Mouse (Mus musculus): ENCODE data around the gene Nol4l. TPM values are rescaled to one million over a fixed set of nuclear protein-coding genes. Genes with fewer than 3 reads are reported as not detected.

Gene Nol4l
- polyA plus RNA-seq, 1 experiment from 2014 or later = 20.8 TPM

DNA sequence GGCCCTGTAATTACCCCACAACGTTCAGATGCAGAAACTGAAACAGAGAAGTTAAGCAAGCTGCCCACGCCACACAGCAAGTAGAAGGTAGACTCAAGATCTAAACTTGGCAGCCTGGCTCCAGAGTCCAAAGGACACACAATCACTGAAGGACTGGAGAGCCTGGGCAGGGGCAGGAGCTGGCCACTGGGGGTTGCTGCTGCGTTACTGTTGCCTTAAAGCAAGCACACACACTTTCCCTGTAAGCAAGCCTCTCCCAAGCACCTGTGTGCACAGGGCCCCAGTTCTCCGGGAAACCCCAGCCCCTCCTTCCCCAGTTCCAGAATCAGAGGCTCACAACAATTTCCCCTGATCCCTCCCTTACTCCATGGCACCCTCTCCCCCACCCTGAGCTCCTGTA is 12.8 kb downstream of the Nol4l start:
- Histone ChIP-seq H3K9me3 (no peaks in the 10 kb centered on the region), H3K27me3 (ENCODE audit: insufficient read depth, poor library complexity, severe bottlenecking) (0 out of 2 replicates have a peak, but pooled peaks cover 3% of the 10 kb centered on the region), H3K4me3 (no peak overlapping the region), H3K4me1 (peaks cover 77% of the 10 kb centered on the region), H3K27ac (peak overlapping the region; percentile 57), H3K36me3 (no peaks in the 10 kb centered on the region)
- no peak for DNase-seq (ENCODE audit: low spot score)
- WGBS = 49% methylated on average over 4 of the region's 4 CpGs

DNA sequence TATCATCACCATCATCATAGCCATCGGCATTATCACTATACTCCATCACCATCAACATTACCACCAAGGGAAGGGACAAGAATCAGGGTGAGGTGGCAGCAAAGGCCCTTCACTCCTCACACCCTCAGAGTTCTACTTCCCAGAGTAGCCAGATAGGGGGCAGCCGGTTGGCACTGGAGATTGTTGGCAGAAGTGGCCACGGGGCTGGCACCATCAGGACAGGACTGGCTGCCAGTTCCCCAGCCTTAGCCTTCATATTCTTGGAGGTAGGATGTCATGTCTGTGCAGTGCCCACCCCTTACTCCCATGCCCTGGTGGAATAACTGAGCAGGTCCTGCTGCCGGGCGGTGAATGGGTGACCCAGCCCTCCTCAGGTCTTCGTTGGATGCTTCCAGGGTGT is 14.2 kb downstream of the Nol4l start:
- peaks cover 69% of the 10 kb centered on the region for H3K4me1 ChIP-seq
- H3K9me3 ChIP-seq = no peaks in the 10 kb centered on the region
- H3K27me3 ChIP-seq (ENCODE audit: insufficient read depth, poor library complexity, severe bottlenecking) = 0 out of 2 replicates have a peak, but pooled peaks cover 3% of the 10 kb centered on the region
- H3K4me3 ChIP-seq = no peak overlapping the region
- WGBS = 88% methylated on average over 6 of the region's 6 CpGs
- DNase-seq (ENCODE audit: low spot score) = no peak
- no peak overlapping the region for H3K27ac ChIP-seq
- H3K36me3 ChIP-seq = no peaks in the 10 kb centered on the region

DNA sequence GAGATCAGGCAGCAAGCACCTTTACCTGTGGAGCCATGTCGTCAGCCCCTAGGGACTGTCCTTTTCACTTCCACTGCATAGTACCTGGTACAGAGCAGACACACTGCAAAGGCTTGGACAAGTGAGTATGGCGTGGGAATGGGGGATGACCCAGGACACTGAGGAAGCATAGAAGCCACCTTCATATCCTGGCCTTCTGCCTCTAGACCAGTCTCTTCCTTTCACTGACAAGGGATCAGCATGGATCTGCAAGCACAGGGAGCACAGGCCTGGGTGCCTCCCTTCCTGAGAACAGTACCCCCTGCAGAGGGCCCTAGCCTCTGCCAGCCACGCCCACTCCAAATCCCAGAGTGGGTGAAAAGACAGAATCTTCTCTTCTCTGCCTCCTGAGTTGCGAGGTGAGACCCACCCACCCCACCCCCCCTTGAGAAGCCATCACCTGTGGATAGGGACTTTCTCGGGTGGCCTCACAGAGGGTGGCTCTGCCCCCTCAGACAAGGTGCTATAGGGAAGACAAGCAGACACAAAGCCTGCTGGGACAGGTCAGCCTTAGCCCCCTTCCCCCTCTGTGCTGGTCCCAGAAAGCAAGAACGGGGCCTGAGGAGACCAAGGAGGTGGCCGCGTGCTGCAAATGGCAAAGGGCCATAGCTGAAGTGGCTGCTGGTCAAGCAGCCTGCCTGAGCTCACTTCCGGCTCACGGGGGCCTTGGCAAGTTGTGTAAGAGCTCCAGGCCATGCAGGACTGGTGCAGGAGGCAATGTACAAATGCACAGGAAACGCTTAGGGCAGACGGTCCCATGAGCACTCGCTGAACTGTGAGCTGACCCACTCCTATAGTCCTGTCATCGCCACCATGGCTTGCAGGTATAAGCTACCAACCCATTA is 15.0 kb downstream of the Nol4l start:
- H3K27me3 ChIP-seq (ENCODE audit: insufficient read depth, poor library complexity, severe bottlenecking) = 0 out of 2 replicates have a peak, but pooled peaks cover 3% of the 10 kb centered on the region
- no peaks in the 10 kb centered on the region for H3K9me3 ChIP-seq
- 75% methylated on average over 14 of the region's 14 CpGs for WGBS
- H3K4me3 ChIP-seq = no peak overlapping the region
- 0 out of 2 replicates have a peak overlapping the region, but pooled peaks have one; percentile 30 for H3K27ac ChIP-seq
- H3K4me1 ChIP-seq = peaks cover 70% of the 10 kb centered on the region
- DNase-seq (ENCODE audit: low spot score) = no peak
- H3K36me3 ChIP-seq = no peaks in the 10 kb centered on the region

DNA sequence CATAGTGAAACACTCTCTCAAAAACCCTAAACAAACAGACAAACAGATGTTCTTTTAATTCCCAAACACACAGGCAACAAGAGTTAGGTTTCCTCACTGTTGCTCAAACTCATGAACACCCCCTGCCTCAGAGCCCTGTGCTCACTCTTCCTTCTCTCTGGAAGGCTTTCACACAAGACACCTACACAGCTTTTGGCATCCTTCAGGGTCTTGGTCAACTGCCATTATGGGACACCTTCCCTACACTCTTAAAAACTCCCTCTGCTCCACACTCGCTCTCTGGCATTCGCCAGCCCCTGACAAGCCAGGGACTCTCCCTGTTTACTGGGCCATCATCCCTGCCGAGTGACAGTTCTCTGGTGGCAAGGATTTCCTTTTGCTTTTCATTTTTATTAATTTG is 15.8 kb downstream of the Nol4l start:
- no peaks in the 10 kb centered on the region for H3K36me3 ChIP-seq
- peaks cover 70% of the 10 kb centered on the region for H3K4me1 ChIP-seq
- no peak overlapping the region for H3K27ac ChIP-seq
- no peak for DNase-seq (ENCODE audit: low spot score)
- 0 out of 2 replicates have a peak, but pooled peaks cover 3% of the 10 kb centered on the region for H3K27me3 ChIP-seq (ENCODE audit: insufficient read depth, poor library complexity, severe bottlenecking)
- WGBS = 90% methylated on average over 3 of the region's 3 CpGs
- H3K9me3 ChIP-seq = no peaks in the 10 kb centered on the region
- no peak overlapping the region for H3K4me3 ChIP-seq

DNA sequence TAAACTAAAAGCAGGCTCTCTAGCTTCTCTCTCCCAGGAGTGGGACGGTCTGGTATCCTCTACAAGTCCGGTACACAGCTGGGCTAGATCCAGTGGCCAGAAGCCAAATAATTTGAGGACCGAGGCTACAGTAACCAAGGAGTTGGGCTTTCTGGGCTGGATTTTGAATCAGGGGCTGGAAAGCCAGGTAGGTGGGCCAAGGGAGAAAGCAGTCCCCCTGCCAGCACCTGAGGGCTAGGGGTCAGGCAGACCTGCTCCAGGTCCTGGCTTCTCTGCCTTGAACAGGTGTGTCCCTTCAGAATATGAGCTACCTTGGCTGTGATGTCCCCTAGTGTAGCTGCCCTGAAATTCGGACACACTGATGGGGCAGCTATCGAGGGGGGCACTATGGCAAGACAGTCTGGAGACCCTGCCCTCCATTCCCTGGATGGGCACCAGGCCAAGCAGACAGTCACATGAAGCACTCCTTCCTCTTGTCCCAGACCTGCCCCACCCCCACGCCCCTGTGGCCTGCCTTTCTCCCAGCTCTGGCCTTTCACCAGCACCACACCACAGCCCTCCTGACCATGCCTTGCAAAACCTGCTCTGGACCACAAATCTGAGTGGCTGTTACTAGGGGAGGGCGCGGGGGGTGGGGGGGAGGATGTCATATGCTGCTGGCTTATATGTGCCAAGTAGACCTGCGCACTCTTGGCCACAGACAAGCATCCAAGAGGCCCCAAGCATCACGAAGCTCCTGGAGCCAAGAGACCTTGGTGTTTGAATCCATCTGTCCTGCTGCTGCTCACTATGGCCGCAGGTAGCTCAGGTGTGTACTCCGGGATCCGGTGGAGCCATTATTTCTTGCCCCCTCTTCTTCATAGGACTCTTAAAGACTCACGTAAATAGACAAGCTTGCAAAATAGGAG is 17.1 kb downstream of the Nol4l start:
- H3K27me3 ChIP-seq (ENCODE audit: insufficient read depth, poor library complexity, severe bottlenecking) = peaks cover 8% of the 10 kb centered on the region; the same call in 1 of the 2 replicates
- H3K9me3 ChIP-seq = no peaks in the 10 kb centered on the region
- no peak for DNase-seq (ENCODE audit: low spot score)
- 83% methylated on average over 14 of the region's 14 CpGs for WGBS
- H3K4me1 ChIP-seq = peaks cover 76% of the 10 kb centered on the region
- H3K36me3 ChIP-seq = no peaks in the 10 kb centered on the region
- no peak overlapping the region for H3K4me3 ChIP-seq
- H3K27ac ChIP-seq = peak overlapping the region; percentile 3; the same call in 1 of the 2 replicates

DNA sequence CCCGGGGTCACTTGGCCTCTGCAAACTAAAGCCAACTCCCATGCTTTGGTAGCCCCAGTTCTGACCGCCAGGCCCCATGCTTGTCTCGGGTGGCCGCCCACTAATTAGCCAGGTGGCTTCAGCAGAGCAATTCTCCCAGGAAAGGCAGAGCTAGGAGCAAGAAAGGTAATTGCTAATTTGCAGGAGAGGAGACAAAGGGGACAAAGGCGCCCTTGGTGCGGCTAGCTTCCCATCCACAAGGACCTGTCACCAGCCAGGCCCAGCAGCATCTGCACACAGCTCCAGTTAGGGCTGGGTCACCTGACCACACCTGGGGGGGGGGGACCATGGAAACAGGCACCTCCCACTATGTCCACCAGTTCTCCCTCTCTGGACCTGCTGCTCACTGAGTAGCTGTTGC is 18.2 kb downstream of the Nol4l start:
- H3K36me3 ChIP-seq = no peaks in the 10 kb centered on the region
- 69% methylated on average over 6 of the region's 6 CpGs for WGBS
- no peak for DNase-seq (ENCODE audit: low spot score)
- no peaks in the 10 kb centered on the region for H3K9me3 ChIP-seq
- H3K4me1 ChIP-seq = peaks cover 65% of the 10 kb centered on the region
- H3K4me3 ChIP-seq = no peak overlapping the region
- H3K27me3 ChIP-seq (ENCODE audit: insufficient read depth, poor library complexity, severe bottlenecking) = peaks cover 8% of the 10 kb centered on the region; the same call in 1 of the 2 replicates
- no peak overlapping the region for H3K27ac ChIP-seq

DNA sequence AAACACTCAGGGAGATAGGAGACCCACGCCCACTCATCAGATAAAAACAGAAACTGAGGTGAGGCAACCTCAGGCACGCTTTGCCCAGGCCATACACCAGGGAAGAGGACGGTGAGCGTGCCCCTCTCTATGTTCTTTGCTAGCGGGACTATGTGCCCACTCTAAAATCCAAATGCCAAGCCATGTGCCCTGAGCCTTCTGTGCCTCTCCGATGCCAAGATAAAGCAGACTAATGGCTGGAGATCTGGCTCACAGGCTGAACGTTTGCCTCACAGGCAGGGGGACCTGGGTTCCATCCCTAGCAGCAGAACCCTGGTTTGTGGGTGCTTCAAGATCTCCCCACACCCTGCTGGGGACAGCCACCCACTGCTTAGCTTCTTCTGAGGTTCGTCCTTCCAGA is 19.6 kb downstream of the Nol4l start:
- Histone ChIP-seq H3K27me3 (ENCODE audit: insufficient read depth, poor library complexity, severe bottlenecking) (peaks cover 5% of the 10 kb centered on the region; the same call in 1 of the 2 replicates), H3K9me3 (no peaks in the 10 kb centered on the region), H3K4me3 (no peak overlapping the region), H3K27ac (peak overlapping the region; percentile 17), H3K36me3 (no peaks in the 10 kb centered on the region), H3K4me1 (peaks cover 56% of the 10 kb centered on the region)
- WGBS = 84% methylated on average over 8 of the region's 8 CpGs
- DNase-seq (ENCODE audit: low spot score) = no peak

DNA sequence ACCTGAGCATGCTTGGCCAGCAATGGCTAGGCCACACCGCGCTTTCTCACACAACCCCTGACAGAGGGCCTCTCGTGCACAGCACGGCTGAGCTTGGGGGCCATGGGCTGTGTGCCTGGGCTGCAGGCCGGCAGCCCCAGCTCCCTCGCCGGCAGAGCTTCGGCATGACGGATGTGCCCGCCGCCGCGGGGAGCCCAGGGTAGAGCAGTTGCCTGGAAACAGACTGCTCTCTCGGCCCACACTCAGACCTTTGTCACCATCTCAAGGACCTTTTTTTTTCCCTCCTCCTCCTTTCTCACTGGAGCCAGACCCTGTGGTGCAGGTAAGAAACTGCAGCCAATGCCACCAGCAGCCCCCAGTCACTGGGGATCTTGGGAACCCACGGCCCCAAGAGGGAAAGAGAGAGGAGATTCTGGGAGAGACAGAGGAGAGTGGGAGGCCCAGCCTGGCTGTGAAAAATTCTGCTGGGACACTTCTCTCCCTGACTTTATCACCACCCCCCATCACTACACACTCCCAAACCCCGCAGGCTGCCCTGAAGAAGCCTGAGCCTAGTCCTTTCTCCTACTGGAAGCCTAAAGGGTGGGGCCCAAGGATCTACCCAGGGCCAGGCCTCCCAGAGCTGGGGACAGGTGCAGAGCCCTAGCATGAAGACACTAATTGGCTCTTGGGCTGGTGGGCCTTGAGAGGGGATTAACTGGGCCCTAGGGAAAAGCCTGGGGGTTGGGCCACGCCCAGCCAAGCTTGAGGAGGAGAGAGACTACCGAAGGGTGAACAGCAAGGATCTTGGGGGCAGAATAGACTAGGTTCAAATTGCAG is 20.4 kb downstream of the Nol4l start:
- Histone ChIP-seq H3K9me3 (no peaks in the 10 kb centered on the region), H3K27ac (peak overlapping the region; percentile 84), H3K4me1 (peaks cover 48% of the 10 kb centered on the region), H3K27me3 (ENCODE audit: insufficient read depth, poor library complexity, severe bottlenecking) (peaks cover 5% of the 10 kb centered on the region; the same call in 1 of the 2 replicates), H3K36me3 (no peaks in the 10 kb centered on the region), H3K4me3 (peak overlapping the region; percentile 43)
- no peak for DNase-seq (ENCODE audit: low spot score)
- 23% methylated on average over 18 of the region's 18 CpGs for WGBS

DNA sequence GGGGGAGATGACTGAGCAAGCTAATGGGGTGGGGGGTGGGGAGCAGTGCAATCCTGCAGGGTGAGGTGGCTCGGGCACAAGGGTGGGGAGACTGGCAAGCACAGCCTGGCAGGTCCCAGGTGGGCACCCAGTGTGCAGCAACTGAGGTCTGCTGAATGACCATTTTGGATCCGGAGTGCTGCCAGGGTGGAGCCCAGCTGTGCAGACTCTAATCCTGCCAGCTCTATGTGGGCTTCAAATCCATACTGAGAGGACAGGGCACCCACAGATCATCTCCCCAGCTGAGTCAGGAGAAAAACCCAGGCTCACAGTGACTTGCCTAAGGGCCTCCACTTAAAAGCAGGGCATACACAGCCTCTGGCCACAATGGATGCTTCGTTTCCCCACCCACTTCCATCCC is 21.4 kb downstream of the Nol4l start:
- H3K27ac ChIP-seq = peak overlapping the region; percentile 76
- no peak overlapping the region for H3K4me3 ChIP-seq
- no peaks in the 10 kb centered on the region for H3K9me3 ChIP-seq
- no peak for DNase-seq (ENCODE audit: low spot score)
- WGBS = 72% methylated on average over 3 of the region's 3 CpGs
- H3K4me1 ChIP-seq = peaks cover 47% of the 10 kb centered on the region
- no peaks in the 10 kb centered on the region for H3K36me3 ChIP-seq
- peaks cover 5% of the 10 kb centered on the region; the same call in 1 of the 2 replicates for H3K27me3 ChIP-seq (ENCODE audit: insufficient read depth, poor library complexity, severe bottlenecking)

DNA sequence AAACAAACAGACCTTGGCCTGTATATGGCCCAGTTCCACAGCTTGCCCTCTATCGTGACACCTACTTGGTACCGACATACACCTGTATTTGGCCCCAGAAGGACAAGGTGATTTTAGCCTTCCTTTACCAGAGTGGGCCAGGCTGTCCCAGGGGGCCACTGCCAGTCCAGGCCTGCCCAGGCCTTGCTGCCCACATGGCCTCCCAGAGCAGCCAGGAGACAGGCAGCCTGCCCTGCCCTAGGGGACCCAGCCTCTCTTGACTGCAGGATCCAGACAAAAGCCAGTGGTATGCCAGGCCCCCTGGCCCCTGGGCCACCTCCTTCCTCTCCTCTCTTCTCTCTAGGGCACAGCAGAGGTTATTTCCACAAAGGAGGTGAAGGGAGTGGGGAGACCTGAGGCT is 21.8 kb downstream of the Nol4l start:
- H3K4me1 ChIP-seq = peaks cover 47% of the 10 kb centered on the region
- no peaks in the 10 kb centered on the region for H3K36me3 ChIP-seq
- 98% methylated on average over 2 of the region's 2 CpGs for WGBS
- no peak for DNase-seq (ENCODE audit: low spot score)
- H3K27me3 ChIP-seq (ENCODE audit: insufficient read depth, poor library complexity, severe bottlenecking) = peaks cover 5% of the 10 kb centered on the region; the same call in 1 of the 2 replicates
- no peak overlapping the region for H3K4me3 ChIP-seq
- peak overlapping the region; percentile 76 for H3K27ac ChIP-seq
- H3K9me3 ChIP-seq = no peaks in the 10 kb centered on the region

DNA sequence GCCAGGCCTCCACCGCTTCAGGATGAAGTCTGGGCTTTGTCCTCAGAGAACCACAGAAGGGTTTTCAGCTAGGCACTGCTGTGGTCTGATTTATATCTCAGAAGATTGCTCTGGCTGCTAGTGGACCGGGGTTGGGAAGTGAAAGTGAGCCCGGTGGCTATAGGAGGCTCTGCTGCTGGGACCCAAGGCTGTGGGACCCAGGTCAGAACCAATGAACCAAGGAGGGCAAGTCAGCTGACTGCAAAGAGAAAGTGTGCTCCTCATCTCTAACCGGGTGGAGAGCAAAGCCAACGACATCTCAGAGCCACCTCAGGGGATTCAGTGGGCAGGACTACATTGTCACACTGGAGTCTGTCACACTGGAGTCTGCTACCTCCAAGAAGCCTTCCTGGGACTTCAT is 23.4 kb downstream of the Nol4l start:
- 83% methylated on average over 5 of the region's 5 CpGs for WGBS
- Histone ChIP-seq H3K27ac (no peak overlapping the region; the same call in 1 of the 2 replicates), H3K36me3 (peaks cover 4% of the 10 kb centered on the region; the same call in 1 of the 2 replicates), H3K27me3 (ENCODE audit: insufficient read depth, poor library complexity, severe bottlenecking) (peaks cover 5% of the 10 kb centered on the region; the same call in 1 of the 2 replicates), H3K9me3 (no peaks in the 10 kb centered on the region), H3K4me3 (no peak overlapping the region), H3K4me1 (peaks cover 31% of the 10 kb centered on the region)
- no peak for DNase-seq (ENCODE audit: low spot score)

DNA sequence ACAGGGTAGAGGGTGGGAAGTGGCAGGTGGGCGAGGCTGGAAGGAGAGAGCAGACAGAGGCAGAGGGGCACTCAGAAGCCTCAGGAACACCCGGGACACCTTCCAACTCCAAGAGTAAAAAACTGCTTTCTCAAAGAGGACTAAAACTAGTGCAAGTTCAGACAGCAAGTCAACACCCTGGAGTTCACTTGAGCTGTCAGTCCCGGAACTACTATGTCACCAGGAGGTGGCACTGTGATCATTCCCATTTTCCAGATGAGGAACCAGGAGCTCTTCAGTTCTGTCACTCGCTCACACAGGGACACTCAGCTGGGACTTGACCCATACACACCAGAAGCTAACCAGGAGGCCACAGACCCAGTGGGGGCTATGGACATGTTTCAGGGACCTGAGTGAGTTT is 30.6 kb downstream of the Nol4l start:
- no peak for DNase-seq (ENCODE audit: low spot score)
- 51% methylated on average over 4 of the region's 4 CpGs for WGBS
- Histone ChIP-seq H3K9me3 (no peaks in the 10 kb centered on the region), H3K4me1 (peaks cover 42% of the 10 kb centered on the region), H3K27ac (0 out of 2 replicates have a peak overlapping the region, but pooled peaks have one; percentile 48), H3K36me3 (peaks cover 4% of the 10 kb centered on the region; the same call in 1 of the 2 replicates), H3K4me3 (no peak overlapping the region), H3K27me3 (ENCODE audit: insufficient read depth, poor library complexity, severe bottlenecking) (no peaks in the 10 kb centered on the region)
